Mouse (Mus musculus): ENCODE measurements around the gene Mettl9. TPM values are rescaled to one million over a fixed set of nuclear protein-coding genes. Genes with fewer than 3 reads are reported as not detected.
"Not testable (repeated sequence)": the region's sequence is repeated elsewhere in the genome, so short reads cannot be mapped to it uniquely, and the experiment has no call there.

Gene Mettl9
- polyA plus RNA-seq, 1 experiment = 43.4 TPM

GRCm38 (mm10) chr7:121018778-121019177 is 15.5 kb upstream of the Mettl9 start:
- no peak overlapping the region for H3K27ac ChIP-seq (ENCODE audit: insufficient read depth, low read depth, low read length)

GRCm38 (mm10) chr7:121020277-121020676 is 14.0 kb upstream of the Mettl9 start:
- Histone ChIP-seq H3K27ac (ENCODE audit: insufficient read depth, low read depth, low read length) (no peak overlapping the region), H3K4me3 (ENCODE audit: insufficient read depth, low read length) (no peak overlapping the region), H3K4me1 (ENCODE audit: control insufficient read depth, insufficient read depth, low read length) (no peaks in the 10 kb centered on the region)
- no peak for TF ChIP-seq CTCF (IDR thresholded peaks at IDR 0.05; ENCODE audit: low read depth, low read length)
- TF ChIP-seq POLR2A (IDR thresholded peaks at IDR 0.05; ENCODE audit: borderline replicate concordance, low read depth, low read length) = no peak

More at GRCm38 (mm10) chr7:121018778-121019177, 15.5 kb upstream of the Mettl9 start:
- TF ChIP-seq POLR2A (IDR thresholded peaks at IDR 0.05; ENCODE audit: borderline replicate concordance, low read depth, low read length) (no peak), CTCF (IDR thresholded peaks at IDR 0.05; ENCODE audit: low read depth, low read length) (no peak)
- no peak overlapping the region for H3K4me3 ChIP-seq (ENCODE audit: insufficient read depth, low read length)
- H3K4me1 ChIP-seq (ENCODE audit: control insufficient read depth, insufficient read depth, low read length) = no peaks in the 10 kb centered on the region

DNA sequence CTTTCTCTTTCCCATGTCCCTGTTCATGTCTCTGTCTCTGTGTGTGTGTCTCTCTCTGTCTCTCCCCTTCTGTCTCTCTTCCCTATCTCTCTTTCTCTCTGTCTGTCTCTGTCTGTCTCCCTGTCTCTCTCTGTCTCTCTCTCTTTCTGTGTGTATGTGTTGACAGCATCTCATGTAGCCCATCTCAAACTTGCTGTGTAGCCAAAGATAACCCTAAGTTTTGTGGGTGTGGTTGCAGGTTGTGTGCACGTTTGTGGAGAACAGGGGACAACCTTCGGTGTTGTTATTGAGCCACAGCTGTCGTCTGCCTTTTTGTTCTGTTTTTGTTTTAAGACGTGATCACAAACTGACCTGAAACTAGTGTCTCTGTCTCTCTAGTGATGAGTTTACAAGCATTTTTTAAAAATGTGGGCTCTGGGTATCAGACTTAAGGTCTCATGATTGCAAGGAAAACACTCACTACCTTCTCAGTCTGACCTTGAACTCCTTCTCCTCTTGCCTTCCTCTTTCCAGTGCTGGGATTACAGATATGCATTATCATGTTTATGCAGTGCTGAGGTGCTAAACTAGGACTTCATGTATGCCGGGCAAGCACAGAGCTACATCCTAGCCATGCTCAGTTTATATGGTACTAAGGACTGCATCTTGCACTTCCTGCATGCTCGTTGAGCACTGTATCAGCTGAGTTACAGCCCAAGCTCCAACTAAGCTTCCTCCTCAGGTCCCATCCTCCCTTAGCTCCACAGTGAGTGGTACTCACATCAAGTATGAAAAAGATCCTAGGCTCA is 8.8 kb upstream of the Mettl9 start:
- no peaks in the 10 kb centered on the region for H3K4me1 ChIP-seq (ENCODE audit: control insufficient read depth, insufficient read depth, low read length)
- no peak overlapping the region for H3K27ac ChIP-seq (ENCODE audit: insufficient read depth, low read depth, low read length)

GRCm38 (mm10) chr7:121026300-121026699 is 7.9 kb upstream of the Mettl9 start:
- Histone ChIP-seq H3K4me3 (ENCODE audit: insufficient read depth, low read length) (no peak overlapping the region), H3K4me1 (ENCODE audit: control insufficient read depth, insufficient read depth, low read length) (no peaks in the 10 kb centered on the region), H3K27ac (ENCODE audit: insufficient read depth, low read depth, low read length) (no peak overlapping the region)
- no peak for TF ChIP-seq CTCF (IDR thresholded peaks at IDR 0.05; ENCODE audit: low read depth, low read length)
- no peak for TF ChIP-seq POLR2A (IDR thresholded peaks at IDR 0.05; ENCODE audit: borderline replicate concordance, low read depth, low read length)

More for the DNA sequence above, 8.8 kb upstream of the Mettl9 start:
- H3K4me3 ChIP-seq (ENCODE audit: insufficient read depth, low read length) = no peak overlapping the region
- TF ChIP-seq CTCF (IDR thresholded peaks at IDR 0.05; ENCODE audit: low read depth, low read length) (no peak), POLR2A (IDR thresholded peaks at IDR 0.05; ENCODE audit: borderline replicate concordance, low read depth, low read length) (no peak)

- not testable (repeated sequence) for H3K27ac ChIP-seq (ENCODE audit: insufficient read depth, low read depth, low read length); H3K4me1 ChIP-seq (ENCODE audit: control insufficient read depth, insufficient read depth, low read length); H3K4me3 ChIP-seq (ENCODE audit: insufficient read depth, low read length)
Measured at GRCm38 (mm10) chr7:121029947-121030346, 4.3 kb upstream of the Mettl9 start.

DNA sequence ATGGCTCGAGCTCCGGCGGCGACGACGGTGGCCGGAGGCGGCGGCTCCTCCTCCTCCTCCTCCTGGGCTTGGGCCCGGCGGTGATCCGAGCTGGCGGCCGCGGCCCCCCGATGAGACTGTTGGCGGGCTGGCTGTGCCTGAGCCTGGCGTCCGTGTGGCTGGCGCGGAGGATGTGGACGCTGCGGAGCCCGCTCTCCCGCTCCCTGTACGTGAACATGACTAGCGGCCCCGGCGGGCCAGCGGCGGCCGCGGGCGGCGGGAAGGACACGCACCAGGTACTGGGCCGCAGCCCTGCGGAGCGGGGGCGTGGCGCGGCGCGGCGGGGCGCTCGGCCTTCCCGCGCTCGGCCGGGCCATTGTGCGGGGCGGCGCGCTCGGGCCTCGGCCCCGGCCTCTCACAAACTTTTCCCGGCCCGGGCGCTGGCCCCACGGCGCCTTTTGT is 476 bp downstream of the Mettl9 start:
- Histone ChIP-seq H3K4me1 (ENCODE audit: control insufficient read depth, insufficient read depth, low read length) (peaks cover 15% of the 10 kb centered on the region), H3K27ac (ENCODE audit: insufficient read depth, low read depth, low read length) (peak overlapping the region; percentile 52), H3K4me3 (ENCODE audit: insufficient read depth, low read length) (peak overlapping the region; percentile 96)
- no peak for TF ChIP-seq CTCF (IDR thresholded peaks at IDR 0.05; ENCODE audit: low read depth, low read length)
- TF ChIP-seq POLR2A (IDR thresholded peaks at IDR 0.05; ENCODE audit: borderline replicate concordance, low read depth, low read length) = no peak

DNA sequence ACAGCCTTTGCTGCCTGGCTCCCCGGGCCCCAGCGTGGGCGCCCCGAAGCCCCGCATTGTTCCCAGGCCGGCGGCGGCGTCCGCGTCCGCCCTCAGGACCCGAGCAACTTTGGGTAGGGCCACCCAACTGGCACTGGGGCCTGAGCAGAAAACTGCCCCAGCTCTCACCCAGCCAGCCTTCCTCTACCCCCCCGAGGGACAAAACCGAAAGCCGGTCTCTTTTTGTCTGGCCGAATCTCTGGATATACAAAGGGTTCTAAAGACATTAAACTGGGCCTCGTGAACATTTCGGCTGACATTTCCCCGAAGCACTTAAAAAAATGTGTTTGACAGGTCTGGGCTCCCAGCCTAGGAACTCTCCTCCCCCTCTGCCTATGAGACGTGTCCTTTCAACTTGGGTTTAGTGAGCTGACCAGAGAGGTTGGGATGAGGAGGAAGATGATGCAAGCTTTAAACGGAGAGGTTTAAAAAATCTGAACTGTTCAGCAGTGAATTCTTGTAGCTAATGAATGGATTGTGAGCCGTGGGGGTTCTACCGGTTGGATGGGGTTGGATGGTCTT is 996 bp downstream of the Mettl9 start:
- Histone ChIP-seq H3K27ac (ENCODE audit: insufficient read depth, low read depth, low read length) (peak overlapping the region; percentile 52), H3K4me3 (ENCODE audit: insufficient read depth, low read length) (peak overlapping the region; percentile 96), H3K4me1 (ENCODE audit: control insufficient read depth, insufficient read depth, low read length) (peaks cover 15% of the 10 kb centered on the region)
- no peak for TF ChIP-seq POLR2A (IDR thresholded peaks at IDR 0.05; ENCODE audit: borderline replicate concordance, low read depth, low read length)
- TF ChIP-seq CTCF (IDR thresholded peaks at IDR 0.05; ENCODE audit: low read depth, low read length) = no peak

DNA sequence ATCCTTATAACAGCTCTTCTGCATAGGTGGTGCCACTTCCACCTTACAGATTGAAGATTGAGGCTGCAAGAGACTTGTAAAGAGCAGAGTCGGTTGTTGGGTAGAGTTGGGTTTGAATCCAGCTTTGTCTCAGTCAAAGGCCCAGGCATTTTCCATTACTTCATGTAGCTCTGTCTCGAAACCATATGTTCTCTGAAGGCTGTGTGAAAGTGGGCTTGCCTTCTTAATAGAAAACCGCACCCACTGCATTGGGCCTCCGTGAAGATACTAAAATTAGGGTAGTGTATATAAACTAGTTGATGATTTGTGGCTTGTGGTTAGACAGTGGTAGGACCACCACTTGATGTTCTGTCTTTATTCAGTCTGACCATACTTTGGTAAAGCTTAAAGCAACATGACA is 6.3 kb downstream of the Mettl9 start:
- no peak for TF ChIP-seq CTCF (IDR thresholded peaks at IDR 0.05; ENCODE audit: low read depth, low read length)
- TF ChIP-seq POLR2A (IDR thresholded peaks at IDR 0.05; ENCODE audit: borderline replicate concordance, low read depth, low read length) = no peak
- Histone ChIP-seq H3K27ac (ENCODE audit: insufficient read depth, low read depth, low read length) (no peak overlapping the region), H3K4me1 (ENCODE audit: control insufficient read depth, insufficient read depth, low read length) (peaks cover 11% of the 10 kb centered on the region; the same call in 1 of the 2 replicates), H3K4me3 (ENCODE audit: insufficient read depth, low read length) (no peak overlapping the region)

GRCm38 (mm10) chr7:121041989-121042388 is 7.7 kb downstream of the Mettl9 start:
- H3K4me1 ChIP-seq (ENCODE audit: control insufficient read depth, insufficient read depth, low read length) = peaks cover 17% of the 10 kb centered on the region
- TF ChIP-seq CTCF (IDR thresholded peaks at IDR 0.05; ENCODE audit: low read depth, low read length) = no peak
- TF ChIP-seq POLR2A (IDR thresholded peaks at IDR 0.05; ENCODE audit: borderline replicate concordance, low read depth, low read length) = no peak
- H3K4me3 ChIP-seq (ENCODE audit: insufficient read depth, low read length) = no peak overlapping the region
- no peak overlapping the region for H3K27ac ChIP-seq (ENCODE audit: insufficient read depth, low read depth, low read length)

GRCm38 (mm10) chr7:121043004-121043403 is 8.8 kb downstream of the Mettl9 start:
- TF ChIP-seq CTCF (IDR thresholded peaks at IDR 0.05; ENCODE audit: low read depth, low read length) = no peak
- no peak for TF ChIP-seq POLR2A (IDR thresholded peaks at IDR 0.05; ENCODE audit: borderline replicate concordance, low read depth, low read length)
- no peak overlapping the region for H3K27ac ChIP-seq (ENCODE audit: insufficient read depth, low read depth, low read length)

More at GRCm38 (mm10) chr7:121043004-121043403, 8.8 kb downstream of the Mettl9 start:
- Histone ChIP-seq H3K4me1 (ENCODE audit: control insufficient read depth, insufficient read depth, low read length) (peaks cover 19% of the 10 kb centered on the region), H3K4me3 (ENCODE audit: insufficient read depth, low read length) (no peak overlapping the region)

Data from bone marrow macrophage, adult 2 months (primary cell).